Mouse (Mus musculus) bone marrow macrophage, adult 2 months (primary cell): ENCODE measurements at regions not wholly inside any gene's neighbourhood (a gene's known extent, or its start where the extent isn't known, plus 50 kb on each side); places are given as distances from the start of the nearest gene placed in this dataset.

Experiments
- H3K27ac ChIP-seq: 2 replicates; pipeline ENCODE4 v1.5.1; 2012; ENCODE audit warnings: low read depth, low read length; ENCODE audit not compliant: insufficient read depth
- H3K4me1 ChIP-seq: 2 replicates; pipeline ENCODE4 v1.6.1; 2012; ENCODE audit warnings: low read length; ENCODE audit not compliant: control insufficient read depth, insufficient read depth
- H3K4me3 ChIP-seq: 2 replicates; pipeline ENCODE4 v1.5.1; 2012; ENCODE audit warnings: mild to moderate bottlenecking, low read length, moderate library complexity; ENCODE audit not compliant: insufficient read depth
- CTCF ChIP-seq: IDR thresholded peaks from 2 replicates; pipeline ENCODE4 v1.5.1; 2012; ENCODE audit warnings: low read depth, mild to moderate bottlenecking, low read length, moderate library complexity
- POLR2A ChIP-seq: IDR thresholded peaks from 2 replicates; pipeline ENCODE4 v1.6.1; 2012; ENCODE audit warnings: mild to moderate bottlenecking, low read depth, low read length, borderline replicate concordance

- Histone ChIP-seq H3K4me3 (no peak overlapping the region), H3K4me1 (no peaks in the 10 kb centered on the region), H3K27ac (no peak overlapping the region)
- TF ChIP-seq CTCF (no peak), POLR2A (no peak)
Measured at GRCm38 (mm10) chr13:71121484-71121883, 279.9 kb upstream of the Adamts16 start.

GRCm38 (mm10) chr13:71108175-71108574, 266.6 kb upstream of the Adamts16 start:
- TF ChIP-seq CTCF (no peak), POLR2A (no peak)
- Histone ChIP-seq H3K4me1 (no peaks in the 10 kb centered on the region), H3K4me3 (no peak overlapping the region)

GRCm38 (mm10) chr13:71105229-71105838, 263.7 kb upstream of the Adamts16 start:
- Histone ChIP-seq H3K4me1 (no peaks in the 10 kb centered on the region), H3K27ac (no peak overlapping the region), H3K4me3 (no peak overlapping the region)
- TF ChIP-seq POLR2A (no peak), CTCF (peak; percentile 88)

More at GRCm38 (mm10) chr13:71108175-71108574, 266.6 kb upstream of the Adamts16 start:
- H3K27ac ChIP-seq: no peak overlapping the region

GRCm38 (mm10) chr13:71104419-71105228, 263.0 kb upstream of the Adamts16 start:
- H3K4me3 ChIP-seq: no peak overlapping the region
- TF ChIP-seq POLR2A: no peak
- TF ChIP-seq CTCF: no peak
- no peaks in the 10 kb centered on the region for H3K4me1 ChIP-seq

GRCm38 (mm10) chr13:71084301-71084700, 242.7 kb upstream of the Adamts16 start:
- no peaks in the 10 kb centered on the region for H3K4me1 ChIP-seq
- TF ChIP-seq CTCF: no peak
- H3K27ac ChIP-seq: no peak overlapping the region
- H3K4me3 ChIP-seq: no peak overlapping the region

More at GRCm38 (mm10) chr13:71104419-71105228, 263.0 kb upstream of the Adamts16 start:
- H3K27ac ChIP-seq: no peak overlapping the region

- TF ChIP-seq POLR2A (no peak), CTCF (no peak)
- Histone ChIP-seq H3K27ac (no peak overlapping the region), H3K4me1 (no peaks in the 10 kb centered on the region), H3K4me3 (no peak overlapping the region)
Measured at GRCm38 (mm10) chr13:71075916-71076315, 234.3 kb upstream of the Adamts16 start.

GRCm38 (mm10) chr13:71074012-71074411, 232.4 kb upstream of the Adamts16 start:
- Histone ChIP-seq H3K4me3 (no peak overlapping the region), H3K27ac (no peak overlapping the region), H3K4me1 (no peaks in the 10 kb centered on the region)
- TF ChIP-seq CTCF: no peak
- no peak for TF ChIP-seq POLR2A

GRCm38 (mm10) chr13:71068757-71069201, 227.2 kb upstream of the Adamts16 start:
- no peak for TF ChIP-seq POLR2A
- no peak for TF ChIP-seq CTCF
- no peak overlapping the region for H3K4me3 ChIP-seq

GRCm38 (mm10) chr13:71068011-71068410, 226.4 kb upstream of the Adamts16 start:
- Histone ChIP-seq H3K4me3 (no peak overlapping the region), H3K4me1 (no peaks in the 10 kb centered on the region), H3K27ac (no peak overlapping the region)
- TF ChIP-seq CTCF: no peak

More at GRCm38 (mm10) chr13:71068757-71069201, 227.2 kb upstream of the Adamts16 start:
- Histone ChIP-seq H3K27ac (no peak overlapping the region), H3K4me1 (no peaks in the 10 kb centered on the region)

GRCm38 (mm10) chr13:71065568-71065967, 224.0 kb upstream of the Adamts16 start:
- Histone ChIP-seq H3K4me3 (no peak overlapping the region), H3K27ac (no peak overlapping the region), H3K4me1 (no peaks in the 10 kb centered on the region)
- TF ChIP-seq POLR2A (no peak), CTCF (no peak)
